Mouse (Mus musculus): ENCODE data around the gene Shmt2.

DNA sequence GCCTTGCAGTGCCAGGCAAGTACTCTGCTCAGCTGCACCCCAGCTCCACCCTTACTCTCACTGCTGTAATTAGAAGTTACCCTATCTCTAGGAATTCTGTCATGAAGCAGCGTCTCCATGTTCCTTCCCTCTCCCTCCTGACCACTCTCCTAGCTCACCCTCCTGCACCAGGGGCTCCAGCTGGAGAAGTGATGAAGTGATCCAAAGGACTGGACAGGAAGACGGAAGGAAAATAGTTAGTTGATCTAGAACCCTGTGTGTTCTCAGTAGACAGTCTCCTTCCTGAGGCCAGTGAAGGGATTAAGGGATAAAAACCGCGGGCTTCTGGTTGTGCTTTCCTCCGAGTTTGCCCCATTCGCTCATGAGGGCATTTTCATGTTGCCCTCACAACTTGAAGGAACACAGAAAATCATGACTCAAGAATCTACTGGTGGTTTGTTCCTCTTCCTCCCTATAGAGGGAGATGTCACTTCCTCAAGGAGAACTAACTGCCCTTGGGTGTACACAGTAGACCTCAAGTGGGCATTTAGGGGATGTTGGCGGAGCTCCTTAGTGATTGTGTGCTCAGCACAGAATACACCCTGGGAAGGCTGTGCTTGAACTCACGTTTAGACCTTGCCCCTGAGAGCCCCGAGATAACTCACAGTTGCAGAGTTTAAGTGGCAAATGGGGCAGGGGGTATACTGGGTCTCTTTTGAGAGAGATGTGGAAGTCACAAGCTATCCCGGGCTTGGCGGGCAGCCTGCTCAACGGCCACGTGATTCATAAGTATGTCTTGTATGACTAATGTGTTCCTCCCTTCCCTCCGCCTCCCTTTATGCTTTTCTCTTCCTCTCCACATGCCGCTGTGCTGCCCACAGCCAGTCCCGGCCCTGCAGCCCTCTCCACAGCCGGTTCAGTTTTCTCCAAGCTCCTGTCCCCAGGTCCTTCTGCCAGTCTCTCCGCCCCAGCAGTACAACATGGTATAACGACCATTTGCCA is 41.1 kb downstream of the Shmt2 start:
- TF ChIP-seq CTCF (IDR thresholded peaks at IDR 0.05; ENCODE audit: low read depth) (peak; percentile 20; the same call in 1 of the 2 replicates), EP300 (optimal IDR thresholded peaks at IDR 0.05) (no peak)

Measured in stomach, postnatal 0 days (tissue).